22 mouse cellular contexts compared by ENCODE assay signal in the genomic region with DNA sequence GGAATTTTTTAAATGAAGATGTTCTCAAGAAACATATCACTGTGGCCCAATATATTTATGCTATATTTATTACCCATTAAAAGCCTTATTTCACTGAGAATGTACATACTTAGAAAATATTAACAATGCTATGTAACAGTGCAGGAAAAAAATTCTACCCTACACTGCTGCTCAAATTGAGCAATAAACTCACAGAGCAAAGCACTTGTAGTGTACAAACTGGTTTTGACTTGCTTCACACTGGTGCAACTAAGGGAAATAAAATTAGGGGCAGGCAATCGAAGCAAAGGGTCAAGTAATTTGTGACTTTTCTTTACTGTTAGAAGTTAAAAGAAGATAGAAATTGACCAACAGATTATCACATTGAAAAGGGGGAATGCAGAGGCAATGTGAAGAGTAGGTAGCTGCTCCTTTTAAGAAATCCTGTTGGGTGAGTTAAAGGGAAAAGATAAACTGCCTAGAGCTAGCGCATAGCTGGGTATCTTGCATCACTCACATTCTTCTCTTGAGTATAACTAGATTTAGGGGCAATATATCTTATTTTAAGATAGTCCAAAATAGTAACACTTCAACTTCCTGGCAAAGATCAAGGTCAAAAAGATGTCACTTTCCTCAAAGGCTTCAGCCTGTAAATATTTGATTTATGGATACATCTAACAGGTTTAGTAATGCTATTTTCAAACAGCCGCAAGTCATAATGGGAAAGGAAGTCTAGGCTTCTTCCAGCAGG.
DNase-seq lines count a peak whose midpoint lies in the region; ATAC-seq and TF ChIP-seq lines count a peak whose summit lies in the region.
"Had no signal": no experiment of that assay in that cellular context is flagged by ENCODE, and none has a peak within 500 bp of the region (broad histone marks: within the 10 kb centered on the region; RNA-seq: fewer than 3 reads in every experiment).

No protein-coding gene starts in this region.

- CTCF ChIA-PET in Patski (lab: Charles Lee): no interaction called here

- in situ Hi-C loops in Patski (cut with MboI; ENCODE audit: low pct_unique_long_range_greater_than_20kb): no loop called here

- WGBS in heart, embryonic 10.5 days: 58% methylated on average over 3 of the region's 3 CpGs
- 86% methylated on average over 3 of the region's 3 CpGs for WGBS in midbrain, postnatal 0 days
- 91% methylated on average over 3 of the region's 3 CpGs for WGBS in hindbrain, postnatal 0 days

- H3K36me3 ChIP-seq in heart, embryonic 10.5 days: no peaks in the 10 kb centered on the region
- H3K36me3 ChIP-seq in midbrain, postnatal 0 days (ENCODE audit: insufficient read depth, low read length): 0 out of 2 replicates have a peak, but pooled peaks cover under 1% of the 10 kb centered on the region
- peaks cover 4% of the 10 kb centered on the region; the same call in 1 of the 2 replicates for H3K36me3 ChIP-seq in hindbrain, postnatal 0 days (ENCODE audit: insufficient read depth, low read length)
- H3K36me3 ChIP-seq: embryonic facial prominence, embryonic 15.5 days; forebrain, embryonic 10.5 days; midbrain, embryonic 10.5 days; stomach, embryonic 15.5 days had no signal

- POLR2A ChIA-PET in Patski (lab: Charles Lee): no interaction called here

- no peak overlapping the region for H3K4me2 ChIP-seq in midbrain, postnatal 0 days (ENCODE audit: low read depth, low read length, poor library complexity, severe bottlenecking)
- H3K4me2 ChIP-seq in hindbrain, postnatal 0 days (ENCODE audit: low read depth, low read length): no peak overlapping the region
- H3K4me2 ChIP-seq: embryonic facial prominence, embryonic 15.5 days; hindbrain, embryonic 15.5 days; liver, embryonic 11.5 days; stomach, embryonic 15.5 days had no signal

- H3K4me3 ChIP-seq in heart, embryonic 10.5 days: no peak overlapping the region
- H3K4me3 ChIP-seq in midbrain, postnatal 0 days (ENCODE audit: low read depth, low read length): no peak overlapping the region
- no peak overlapping the region for H3K4me3 ChIP-seq in hindbrain, postnatal 0 days (ENCODE audit: low read length)
- H3K4me3 ChIP-seq: embryonic facial prominence, embryonic 15.5 days; forebrain, embryonic 10.5 days; hindbrain, embryonic 15.5 days; midbrain, embryonic 10.5 days; stomach, embryonic 15.5 days had no signal

- peak overlapping the region; percentile 77 for H3K27ac ChIP-seq in heart, embryonic 10.5 days
- H3K27ac ChIP-seq in midbrain, postnatal 0 days (ENCODE audit: low read depth, low read length): no peak overlapping the region
- no peak overlapping the region for H3K27ac ChIP-seq in hindbrain, postnatal 0 days
- H3K27ac ChIP-seq: embryonic facial prominence, embryonic 15.5 days; forebrain, embryonic 10.5 days; hindbrain, embryonic 15.5 days; midbrain, embryonic 10.5 days; stomach, embryonic 15.5 days had no signal

- ATAC-seq in Patski: peak; percentile 26
- ATAC-seq in midbrain, postnatal 0 days (ENCODE audit: low FRiP score): no peak
- ATAC-seq in hindbrain, postnatal 0 days: no peak
- ATAC-seq: forebrain, postnatal 0 days; intestine, postnatal 0 days had no signal

- H3K4me1 ChIP-seq in heart, embryonic 10.5 days: peaks cover 23% of the 10 kb centered on the region
- H3K4me1 ChIP-seq in midbrain, postnatal 0 days (ENCODE audit: insufficient read depth, low read length): no peaks in the 10 kb centered on the region
- H3K4me1 ChIP-seq in hindbrain, postnatal 0 days (ENCODE audit: insufficient read depth, low read length): no peaks in the 10 kb centered on the region
- H3K4me1 ChIP-seq: embryonic facial prominence, embryonic 15.5 days; forebrain, embryonic 10.5 days; hindbrain, embryonic 15.5 days; midbrain, embryonic 10.5 days; stomach, embryonic 15.5 days had no signal

- no peaks in the 10 kb centered on the region for H3K27me3 ChIP-seq in heart, embryonic 10.5 days (ENCODE audit: insufficient read depth, poor library complexity, severe bottlenecking)
- no peaks in the 10 kb centered on the region for H3K27me3 ChIP-seq in Patski
- H3K27me3 ChIP-seq in midbrain, postnatal 0 days (ENCODE audit: insufficient read depth, low read length): no peaks in the 10 kb centered on the region
- no peaks in the 10 kb centered on the region for H3K27me3 ChIP-seq in hindbrain, postnatal 0 days (ENCODE audit: insufficient read depth, low read length)
- H3K27me3 ChIP-seq: embryonic facial prominence, embryonic 15.5 days; hindbrain, embryonic 15.5 days; stomach, embryonic 15.5 days had no signal

- intact Hi-C loops in heart, postnatal 36 days (cut with DNase I): loop anchor here (5.0 kb wide), 1 partner anchor 42 kb away; no protein-coding TSS in a partner anchor

- H3K9ac ChIP-seq in midbrain, postnatal 0 days (replicated peaks; ENCODE audit: low read length, poor library complexity, severe bottlenecking): no peak overlapping the region
- no peak overlapping the region for H3K9ac ChIP-seq in hindbrain, postnatal 0 days (replicated peaks; ENCODE audit: low read length)
- H3K9ac ChIP-seq: embryonic facial prominence, embryonic 15.5 days; forebrain, postnatal 0 days; hindbrain, embryonic 15.5 days; stomach, embryonic 15.5 days had no signal

- TF ChIP-seq CTCF in Patski (IDR thresholded peaks at IDR 0.05): no peak
- no peak for TF ChIP-seq CTCF in midbrain, postnatal 0 days (IDR thresholded peaks at IDR 0.05)
- no peak for TF ChIP-seq CTCF in hindbrain, postnatal 0 days (IDR thresholded peaks at IDR 0.05; ENCODE audit: low read depth)

- no peaks in the 10 kb centered on the region for H3K9me3 ChIP-seq in heart, embryonic 10.5 days
- no peaks in the 10 kb centered on the region for H3K9me3 ChIP-seq in midbrain, postnatal 0 days (ENCODE audit: low read length)
- H3K9me3 ChIP-seq in hindbrain, postnatal 0 days (ENCODE audit: low read length): no peaks in the 10 kb centered on the region
- H3K9me3 ChIP-seq: embryonic facial prominence, embryonic 15.5 days; forebrain, embryonic 10.5 days; hindbrain, embryonic 15.5 days; midbrain, embryonic 10.5 days; stomach, embryonic 15.5 days had no signal

- DNase-seq in heart, embryonic 10.5 days (ENCODE audit: low spot score): no peak
- DNase-seq in heart, postnatal 36 days: no peak
- peak; percentile 11 for DNase-seq in kidney, adult 9 months
- DNase-seq in kidney, postnatal 25 days: no peak
- DNase-seq in 3T3-L1 (ENCODE audit: low read depth, low spot score): peak; percentile 18
- DNase-seq in Patski (ENCODE audit: low read depth, low spot score): no peak
- no peak for DNase-seq in midbrain, postnatal 0 days (ENCODE audit: low spot score)
- no peak for DNase-seq in hindbrain, postnatal 0 days (ENCODE audit: low spot score)
- DNase-seq: cerebellum, adult 11-12 months; cerebellum, postnatal 14 days; forebrain, postnatal 0 days; layer of hippocampus, adult 9-11 months; retina, postnatal 1 day; thymus, adult 18-20 months; thymus, postnatal 4 days had no signal

Comparison
In these comparisons a context has a peak if more than half of its experiments do, and no peak if none do; other contexts are left out.
1. DNase-seq: peak in kidney, adult 9 months (single experiment) and 3T3-L1 (single experiment); none in heart, embryonic 10.5 days (single experiment), heart, postnatal 36 days (0 of 2), kidney, postnatal 25 days (0 of 2), Patski (single experiment), midbrain, postnatal 0 days (single experiment) and hindbrain, postnatal 0 days (single experiment).